Mouse (Mus musculus): ENCODE data around the gene Ybx3.

DNA sequence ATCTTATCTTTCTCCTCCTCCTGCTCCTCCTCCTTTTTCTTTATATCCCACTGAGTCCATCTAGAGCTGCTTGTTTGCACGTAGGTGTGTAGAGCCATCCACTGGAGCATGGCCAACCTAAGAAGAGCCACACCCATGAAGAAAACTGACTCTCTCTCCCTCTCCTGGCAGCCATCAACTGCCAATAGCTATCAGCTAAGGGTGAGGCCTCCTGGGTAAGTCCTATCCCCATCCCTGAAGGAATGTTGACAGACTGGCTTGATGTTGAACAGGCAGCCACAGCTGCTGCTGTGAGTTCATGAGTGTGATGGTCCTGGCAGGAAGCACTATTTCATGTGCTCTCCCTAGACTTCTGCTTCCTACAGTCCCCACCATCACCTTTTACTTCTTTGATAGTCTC is 8.4 kb upstream of the Ybx3 start:
- TF ChIP-seq GATA1 (IDR thresholded peaks at IDR 0.05; ENCODE audit: borderline replicate concordance, low read length), result no peak
- no peak for TF ChIP-seq FLI1 (IDR thresholded peaks at IDR 0.05; ENCODE audit: low read length)
